Mouse (Mus musculus) CH12.LX (cell line): ENCODE data around the gene Sema6d. TPM values are rescaled to one million over a fixed set of nuclear protein-coding genes. Genes with fewer than 3 reads are reported as not detected.

ENCODE experiments used
- DNase-seq: peaks from one replicate; pipeline ENCODE4 v3.0.0-alpha.2; 2013; ENCODE audit errors: extremely low read depth
- H3K27ac ChIP-seq: 2 replicates; pipeline ENCODE4 v1.5.1; 2012; ENCODE audit warnings: low read depth, mild to moderate bottlenecking, control low read depth, moderate library complexity; ENCODE audit not compliant: insufficient read depth
- H3K27me3 ChIP-seq: replicated peaks from 2 replicates; pipeline ENCODE3; 2012; ENCODE audit warnings: inconsistent platforms
- H3K36me3 ChIP-seq, 2 experiments: replicated peaks in 1 of 2; 2 replicates each; pipeline versions ENCODE3 to v1.6.1; 2012; ENCODE audit warnings: inconsistent platforms in 1 of 2, low read length in 1 of 2, mild to moderate bottlenecking in 1 of 2, mixed read lengths in 1 of 2, moderate library complexity in 1 of 2; ENCODE audit not compliant: control insufficient read depth in 1 of 2, insufficient read depth in 1 of 2
- H3K4me1 ChIP-seq, 2 experiments: 2 replicates each; pipeline ENCODE4 v1.6.1; 2012; ENCODE audit warnings: inconsistent platforms in 1 of 2, moderate library complexity in 1 of 2; ENCODE audit not compliant: insufficient read depth in 2 of 2, control insufficient read depth in 1 of 2
- H3K4me2 ChIP-seq: 2 replicates; pipeline ENCODE4 v1.6.1; 2012; ENCODE audit warnings: low read depth, mild to moderate bottlenecking, control low read depth; ENCODE audit not compliant: poor library complexity, insufficient read depth, severe bottlenecking
- H3K4me3 ChIP-seq, 3 experiments: fragments of 150-350 bp in 1 of 3; sonication (generic) in 1 of 3; replicated peaks in 1 of 3; 2 replicates each; pipeline versions ENCODE3 to v1.5.1; 2011 to 2012; ENCODE audit warnings: low read depth in 2 of 3, low read length in 2 of 3, mild to moderate bottlenecking in 2 of 3, moderate library complexity in 2 of 3, control low read depth in 1 of 3, improper control_type of control experiment in 1 of 3, inconsistent platforms in 1 of 3, mixed read lengths in 1 of 3; ENCODE audit not compliant: poor library complexity in 1 of 3
- H3K79me2 ChIP-seq: replicated peaks from 2 replicates; pipeline ENCODE4 v1.6.1; 2012; ENCODE audit warnings: mild to moderate bottlenecking, moderate library complexity; ENCODE audit not compliant: control insufficient read depth, poor library complexity, insufficient read depth, severe bottlenecking; ENCODE audit errors: extremely low read depth
- H3K9ac ChIP-seq: 2 replicates; pipeline ENCODE4 v1.6.1; 2012; ENCODE audit warnings: low read depth, mild to moderate bottlenecking, control low read depth, moderate library complexity; ENCODE audit not compliant: insufficient read depth
- H3K9me3 ChIP-seq: replicated peaks from 2 replicates; pipeline ENCODE3; 2012; ENCODE audit warnings: low read length, inconsistent platforms, mixed read lengths
- CHD1 ChIP-seq: IDR thresholded peaks from 2 replicates; pipeline ENCODE4 v1.6.1; 2012; ENCODE audit warnings: low read depth, low read length, improper control_type of control experiment, inconsistent platforms
- CHD2 ChIP-seq: IDR thresholded peaks from 2 replicates; pipeline ENCODE4 v1.6.1; 2011; ENCODE audit warnings: low read length, improper control_type of control experiment
- CTCF ChIP-seq, 2 experiments: IDR thresholded peaks in 1 of 2; conservative IDR thresholded peaks in 1 of 2; 2 replicates each; pipeline ENCODE4 v1.5.1; 2011 to 2012; ENCODE audit warnings: low read depth in 2 of 2, low read length in 2 of 2, improper control_type of control experiment in 1 of 2, inconsistent platforms in 1 of 2, mild to moderate bottlenecking in 1 of 2, moderate library complexity in 1 of 2
- ETS1 ChIP-seq: conservative IDR thresholded peaks from 2 replicates; pipeline ENCODE4 v1.6.1; 2012; ENCODE audit warnings: low read depth, mild to moderate bottlenecking, inconsistent platforms, low read length, improper control_type of control experiment, moderate library complexity
- GABPA ChIP-seq: IDR thresholded peaks from 2 replicates; pipeline ENCODE4 v1.6.1; 2012; ENCODE audit warnings: low read depth, low read length, improper control_type of control experiment, inconsistent platforms; ENCODE audit not compliant: insufficient replicate concordance
- HCFC1 ChIP-seq: IDR thresholded peaks from 2 replicates; pipeline ENCODE4 v1.6.1; 2012; ENCODE audit warnings: low read depth, mild to moderate bottlenecking, inconsistent platforms, low read length, improper control_type of control experiment
- JUN ChIP-seq: IDR thresholded peaks from 2 replicates; pipeline ENCODE4 v1.6.1; 2011; ENCODE audit warnings: low read depth, mild to moderate bottlenecking, low read length, improper control_type of control experiment, moderate library complexity; ENCODE audit not compliant: insufficient read depth
- JUND ChIP-seq: conservative IDR thresholded peaks from 2 replicates; pipeline ENCODE4 v1.6.1; 2011; ENCODE audit warnings: low read depth, low read length, improper control_type of control experiment
- MAFK ChIP-seq: IDR thresholded peaks from 2 replicates; pipeline ENCODE4 v1.6.1; 2011; ENCODE audit warnings: low read length, improper control_type of control experiment; ENCODE audit not compliant: insufficient replicate concordance
- MAZ ChIP-seq: IDR thresholded peaks from 2 replicates; pipeline ENCODE4 v1.6.1; 2012; ENCODE audit warnings: low read depth, mild to moderate bottlenecking, inconsistent platforms, low read length, improper control_type of control experiment, moderate library complexity
- NELFE ChIP-seq: IDR thresholded peaks from 2 replicates; pipeline ENCODE4 v1.6.1; 2011; ENCODE audit warnings: low read depth, low read length, improper control_type of control experiment
- RAD21 ChIP-seq: IDR thresholded peaks from 2 replicates; pipeline ENCODE4 v1.6.1; 2011; ENCODE audit warnings: low read depth, mild to moderate bottlenecking, low read length, improper control_type of control experiment, moderate library complexity
- RCOR1 ChIP-seq: conservative IDR thresholded peaks from 2 replicates; pipeline ENCODE4 v1.6.1; 2012; ENCODE audit warnings: low read depth, mild to moderate bottlenecking, inconsistent platforms, low read length, improper control_type of control experiment
- SIN3A ChIP-seq: IDR thresholded peaks from 2 replicates; pipeline ENCODE4 v1.6.1; 2012; ENCODE audit warnings: low read length, improper control_type of control experiment, inconsistent platforms
- SMC3 ChIP-seq: IDR thresholded peaks from 2 replicates; pipeline ENCODE4 v1.6.1; 2011; ENCODE audit warnings: low read depth, low read length, improper control_type of control experiment
- TBP ChIP-seq: conservative IDR thresholded peaks from 2 replicates; pipeline ENCODE4 v1.6.1; 2011; ENCODE audit warnings: low read depth, low read length, improper control_type of control experiment
- TCF12 ChIP-seq: IDR thresholded peaks from 2 replicates; pipeline ENCODE4 v1.6.1; 2014; ENCODE audit warnings: low read depth, mild to moderate bottlenecking, inconsistent platforms, low read length, improper control_type of control experiment
- UBTF ChIP-seq: IDR thresholded peaks from 2 replicates; pipeline ENCODE4 v1.6.1; 2012; ENCODE audit warnings: low read depth, mild to moderate bottlenecking, inconsistent platforms, low read length, improper control_type of control experiment, moderate library complexity
- USF2 ChIP-seq: conservative IDR thresholded peaks from 2 replicates; pipeline ENCODE4 v1.6.1; 2011; ENCODE audit warnings: low read depth, low read length, improper control_type of control experiment
- ZC3H11A ChIP-seq: IDR thresholded peaks from 2 replicates; pipeline ENCODE4 v1.6.1; 2012; ENCODE audit warnings: low read depth, mild to moderate bottlenecking, inconsistent platforms, low read length, improper control_type of control experiment
- ZKSCAN1 ChIP-seq: IDR thresholded peaks from 2 replicates; pipeline ENCODE4 v1.6.1; 2012; ENCODE audit warnings: low read depth, inconsistent platforms, low read length, improper control_type of control experiment, borderline replicate concordance
- ZMIZ1 ChIP-seq: IDR thresholded peaks from 2 replicates; pipeline ENCODE4 v1.6.1; 2012; ENCODE audit warnings: low read depth, mild to moderate bottlenecking, inconsistent platforms, low read length, improper control_type of control experiment
- dilution Hi-C: fragments of 300-500 bp; cut with MboI; formaldehyde crosslinking; loops from 2 replicates; pipeline ENCODE4 v1.14.3; 2020; ENCODE audit warnings: low sequenced_read_pairs; ENCODE audit not compliant: extremely low pct_unique_long_range_greater_than_20kb, extremely low pct_ligation_motif_present
- in situ Hi-C: fragments of 300-500 bp; cut with MboI; formaldehyde crosslinking; loops from 3 replicates; pipeline ENCODE4 v1.14.3; 2019; ENCODE audit warnings: low sequenced_read_pairs, low pct_ligation_motif_present, low pct_unique_long_range_greater_than_20kb, mixed read lengths
- polyA plus RNA-seq: library from polyadenylated mRNA; unstranded; fragments of >175 nt; gene quantifications from 2 replicates; pipeline ENCODE4 v1.2.1, GENCODE M21; 2012; ENCODE audit warnings: low read depth; ENCODE audit not compliant: insufficient read length
- total RNA-seq, 2 experiments: library from RNA; depleted of rRNA; stranded (reverse); fragments of 300-350 nt in 1 of 2; fragments of >200 nt in 1 of 2; gene quantifications; 2 replicates each; pipeline ENCODE4 v1.2.3; 2012 to 2014

Sema6d gene
- total and polyA plus RNA-seq, 3 experiments: not detected

GRCm38 (mm10) chr2:124309361-124310128 lies 219.8 kb downstream of the Sema6d start:
- in situ Hi-C loops (no loop called here), dilution Hi-C loops (no loop called here)

DNA sequence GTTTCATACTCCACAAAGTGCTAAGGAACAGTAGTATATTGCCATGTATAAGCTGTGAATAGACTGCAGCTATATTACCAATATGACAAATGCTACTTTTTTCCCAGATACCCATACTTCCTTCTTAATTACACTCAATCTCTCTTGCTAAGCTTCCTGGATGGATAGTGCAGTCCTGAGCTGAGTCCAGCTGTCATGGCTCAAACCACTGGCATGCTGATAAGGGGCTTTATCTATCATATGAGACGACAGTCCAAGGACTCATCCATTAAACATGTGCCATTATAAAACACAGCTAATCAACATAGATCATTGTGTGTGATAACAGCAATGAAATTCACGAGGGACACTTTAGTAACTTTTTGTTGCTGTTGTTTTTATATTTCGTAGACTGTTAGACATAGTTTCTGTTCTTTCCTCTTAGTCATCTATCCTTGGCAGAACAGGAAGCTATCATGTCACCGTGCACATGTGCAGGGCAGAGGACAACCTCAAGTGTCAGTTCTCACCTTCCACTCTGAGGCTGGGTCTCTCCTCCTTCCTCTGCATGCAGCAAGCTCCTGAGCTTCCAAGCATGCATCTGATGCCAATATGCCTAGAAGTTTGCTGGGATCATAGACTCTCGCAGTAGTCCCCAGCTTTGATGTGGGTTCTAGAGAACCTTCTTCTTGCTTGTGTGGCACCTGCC lies 232.9 kb downstream of the Sema6d start:
- in situ Hi-C loops (no loop called here), dilution Hi-C loops (no loop called here)
- no peaks in the 10 kb centered on the region for H3K36me3 ChIP-seq
- H3K4me1 ChIP-seq: no peaks in the 10 kb centered on the region
- H3K27ac ChIP-seq: no peak overlapping the region
- DNase-seq: no peak
- no peak overlapping the region for H3K4me3 ChIP-seq
- H3K9ac ChIP-seq: no peak overlapping the region
- no peaks in the 10 kb centered on the region for H3K27me3 ChIP-seq
- no peaks in the 10 kb centered on the region for H3K79me2 ChIP-seq
- peaks cover 46% of the 10 kb centered on the region for H3K9me3 ChIP-seq
- no peak for TF ChIP-seq ZKSCAN1
- no peak for TF ChIP-seq SMC3
- no peak for TF ChIP-seq NELFE
- no peak for TF ChIP-seq SIN3A
- no peak for TF ChIP-seq RAD21
- no peak for TF ChIP-seq JUN
- no peak for TF ChIP-seq JUND
- no peak for TF ChIP-seq CHD1
- TF ChIP-seq CTCF (conservative IDR thresholded peaks at IDR 0.05 in 1 of 2, IDR thresholded peaks at IDR 0.05 in 1 of 2; ENCODE audit: low read depth in 2 of 2, low read length in 2 of 2): no peak
- TF ChIP-seq TBP: no peak
- TF ChIP-seq CHD2: no peak
- TF ChIP-seq TCF12: no peak
- TF ChIP-seq UBTF: no peak
- TF ChIP-seq HCFC1: no peak
- no peak for TF ChIP-seq ZC3H11A
- no peak for TF ChIP-seq MAFK
- no peak overlapping the region for H3K4me2 ChIP-seq

More at GRCm38 (mm10) chr2:124309361-124310128, 219.8 kb downstream of the Sema6d start:
- Histone ChIP-seq H3K9me3 (peaks cover 53% of the 10 kb centered on the region), H3K79me2 (no peaks in the 10 kb centered on the region), H3K9ac (no peak overlapping the region), H3K27ac (no peak overlapping the region), H3K4me1 (no peaks in the 10 kb centered on the region)
- DNase-seq: no peak
- TF ChIP-seq USF2 (no peak), ZMIZ1 (no peak), GABPA (no peak), RCOR1 (no peak), ETS1 (no peak), MAZ (no peak)
- TF ChIP-seq, all 38 proteins: peak for 0
- Histone ChIP-seq H3K4me3 (no peak overlapping the region), H3K27me3 (no peaks in the 10 kb centered on the region), H3K36me3 (no peaks in the 10 kb centered on the region), H3K4me2 (no peak overlapping the region)
